Mouse (Mus musculus) CH12.LX (cell line): ENCODE data around the gene Milr1.

Source experiments
- KAT2A ChIP-seq: IDR thresholded peaks from 2 replicates; pipeline ENCODE4 v1.6.1; 2012; ENCODE audit warnings: low read length, improper control_type of control experiment, inconsistent platforms; ENCODE audit not compliant: insufficient replicate concordance
- MAFK ChIP-seq: IDR thresholded peaks from 2 replicates; pipeline ENCODE4 v1.6.1; 2011; ENCODE audit warnings: low read length, improper control_type of control experiment; ENCODE audit not compliant: insufficient replicate concordance
- POLR2A ChIP-seq: IDR thresholded peaks from 2 replicates; pipeline ENCODE4 v1.6.1; 2011; ENCODE audit warnings: low read depth, mild to moderate bottlenecking, improper control_type of control experiment, low read length

GRCm38 (mm10) chr11:106817808-106818207 is 66.8 kb downstream of the Milr1 start:
- TF ChIP-seq MAFK (no peak), POLR2A (no peak), KAT2A (no peak)
